ENCODE assay signal across 8 mouse cellular contexts in genomic region chr4:59547136-59547889, GRCm38 (mm10). TPM values are rescaled to one million over a fixed set of nuclear protein-coding genes. Genes with fewer than 3 reads are reported as not detected.
A peak's percentile ranks its signal among the peaks of the same experiment; 100 is the strongest.
DNase-seq lines count a peak whose midpoint lies in the region; ATAC-seq and TF ChIP-seq lines count a peak whose summit lies in the region.

No protein-coding gene starts in this region.

- peak overlapping the region; percentile 50; the same call in 1 of the 2 replicates for H3K27ac ChIP-seq in lung, embryonic 14.5 days (ENCODE audit: low read depth)
- no peak overlapping the region for H3K27ac ChIP-seq in hindbrain, embryonic 15.5 days (replicated peaks)
- H3K27ac ChIP-seq in liver, postnatal 0 days (ENCODE audit: low read depth), result peak overlapping the region; percentile 100
- H3K27ac ChIP-seq in small intestine, adult 2 months (ENCODE audit: insufficient read depth, low read depth, low read length), result peak overlapping the region; percentile 55; the same call in 1 of the 2 replicates

- H3K27me3 ChIP-seq in lung, embryonic 14.5 days (ENCODE audit: insufficient read depth, low read length), result no peaks in the 10 kb centered on the region
- no peaks in the 10 kb centered on the region for H3K27me3 ChIP-seq in hindbrain, embryonic 15.5 days
- H3K27me3 ChIP-seq in liver, postnatal 0 days (ENCODE audit: insufficient read depth, low read length), result no peaks in the 10 kb centered on the region
- no peaks in the 10 kb centered on the region for H3K27me3 ChIP-seq in small intestine, adult 2 months (ENCODE audit: control insufficient read depth, insufficient read depth, low read length)

- no peaks in the 10 kb centered on the region for H3K36me3 ChIP-seq in lung, embryonic 14.5 days (ENCODE audit: insufficient read depth)
- no peaks in the 10 kb centered on the region for H3K36me3 ChIP-seq in hindbrain, embryonic 15.5 days
- H3K36me3 ChIP-seq in liver, postnatal 0 days (replicated peaks; ENCODE audit: insufficient read depth, low read length), result no peaks in the 10 kb centered on the region
- H3K36me3 ChIP-seq in small intestine, adult 2 months (ENCODE audit: control insufficient read depth, insufficient read depth, low read length), result no peaks in the 10 kb centered on the region

- peak overlapping the region; percentile 94 for H3K4me3 ChIP-seq in lung, embryonic 14.5 days (ENCODE audit: low read depth, low read length)
- peak overlapping the region; percentile 65 for H3K4me3 ChIP-seq in hindbrain, embryonic 15.5 days
- H3K4me3 ChIP-seq in liver, postnatal 0 days (ENCODE audit: low read depth, low read length), result peak overlapping the region; percentile 97
- H3K4me3 ChIP-seq in small intestine, adult 2 months (ENCODE audit: low read depth, low read length), result peak overlapping the region; percentile 45

- TF ChIP-seq POLR2A in small intestine, adult 2 months (IDR thresholded peaks at IDR 0.05; ENCODE audit: low read depth, low read length), result no peak

- ATAC-seq in lung, embryonic 14.5 days (ENCODE audit: insufficient read depth), result no peak
- ATAC-seq in hindbrain, embryonic 15.5 days (ENCODE audit: low FRiP score, low read depth), result no peak
- no peak for ATAC-seq in liver, postnatal 0 days

- H3K9me3 ChIP-seq in lung, embryonic 14.5 days (ENCODE audit: low read depth, low read length), result no peaks in the 10 kb centered on the region
- H3K9me3 ChIP-seq in hindbrain, embryonic 15.5 days, result no peaks in the 10 kb centered on the region
- no peaks in the 10 kb centered on the region for H3K9me3 ChIP-seq in liver, postnatal 0 days (ENCODE audit: low read length)

- no peak for TF ChIP-seq CTCF in lung, embryonic 14.5 days (IDR thresholded peaks at IDR 0.05; ENCODE audit: low read depth)
- TF ChIP-seq CTCF in liver, postnatal 0 days (IDR thresholded peaks at IDR 0.05; ENCODE audit: low read depth), result no peak
- TF ChIP-seq CTCF in small intestine, adult 2 months (IDR thresholded peaks at IDR 0.05; ENCODE audit: extremely low read depth, insufficient read length, insufficient replicate concordance, low read depth, low read length), result no peak

- TF ChIP-seq EP300 in liver, postnatal 0 days (IDR thresholded peaks at IDR 0.05; ENCODE audit: low read depth), result no peak

- WGBS in lung, embryonic 14.5 days, result 22% methylated on average over 11 of the region's 11 CpGs
- WGBS in hindbrain, embryonic 15.5 days, result 30% methylated on average over 11 of the region's 11 CpGs
- WGBS in liver, postnatal 0 days (ENCODE audit: insufficient replicate concordance), result 10% methylated on average over 11 of the region's 11 CpGs
- 8% methylated on average over 11 of the region's 11 CpGs for WGBS in small intestine, adult 2 months

- H3K9ac ChIP-seq in lung, embryonic 14.5 days, result peak overlapping the region; percentile 94
- peak overlapping the region; percentile 63; the same call in 1 of the 2 replicates for H3K9ac ChIP-seq in hindbrain, embryonic 15.5 days
- H3K9ac ChIP-seq in liver, postnatal 0 days (replicated peaks), result peak overlapping the region; percentile 99

- peak; percentile 35 for DNase-seq in lung, embryonic 14.5 days
- no peak for DNase-seq in lung, postnatal 25 days (ENCODE audit: low spot score)
- peak; percentile 22 for DNase-seq in embryo, embryonic 9.5 days (ENCODE audit: extremely low spot score)
- DNase-seq in liver, postnatal 0 days, result peak; percentile 55
- DNase-seq in layer of hippocampus, postnatal 10 days (ENCODE audit: low spot score in 2 of 2), result no peak
- DNase-seq in left cerebral cortex, adult 18-20 months (ENCODE audit: low spot score in 2 of 2), result no peak

- peak overlapping the region; percentile 80 for H3K4me2 ChIP-seq in lung, embryonic 14.5 days
- peak overlapping the region; percentile 78 for H3K4me2 ChIP-seq in hindbrain, embryonic 15.5 days
- peak overlapping the region; percentile 97 for H3K4me2 ChIP-seq in liver, postnatal 0 days (ENCODE audit: low read depth, low read length)

- peaks cover 8% of the 10 kb centered on the region; the same call in 1 of the 2 replicates for H3K4me1 ChIP-seq in lung, embryonic 14.5 days (ENCODE audit: insufficient read depth)
- H3K4me1 ChIP-seq in hindbrain, embryonic 15.5 days (replicated peaks), result peaks cover 25% of the 10 kb centered on the region
- peaks cover 18% of the 10 kb centered on the region for H3K4me1 ChIP-seq in liver, postnatal 0 days (ENCODE audit: insufficient read depth)
- H3K4me1 ChIP-seq in small intestine, adult 2 months (ENCODE audit: control insufficient read depth, insufficient read depth, insufficient read length, low read length), result peaks cover 5% of the 10 kb centered on the region

RNA-seq across cellular contexts. Expression of gene Ptbp3, which starts 1.9 kb away (rescaled TPM):
- polyA plus RNA-seq in lung, embryonic 14.5 days (2014; fragmentation: Nextera tagmentation; extraction: Ambion mirVana), result 69.6 and 74.6 TPM in 2 replicates
- 18.0 and 20.1 TPM in 2 replicates for polyA plus RNA-seq in hindbrain, embryonic 15.5 days (2015; fragmentation: Nextera tagmentation; extraction: Ambion mirVana)
- polyA plus RNA-seq in liver, postnatal 0 days (2015; fragmentation: Nextera tagmentation; extraction: Ambion mirVana), result 35.6 and 36.3 TPM in 2 replicates
- 20.1 and 45.8 TPM in 2 replicates for polyA plus RNA-seq in small intestine, adult 2 months (2012; rRNA removed)
- 10 to 100 TPM; 24.3 to 25.3 TPM for total RNA-seq in layer of hippocampus, postnatal 10 days (2021)
- 10 to 100 TPM; 31.3 to 34.4 TPM for total RNA-seq in left cerebral cortex, adult 18-20 months (2021)

RNA-seq across cellular contexts. Expression of gene Hsdl2, which starts 34.0 kb away (rescaled TPM):
- polyA plus RNA-seq in lung, embryonic 14.5 days (2014; fragmentation: Nextera tagmentation; extraction: Ambion mirVana), result 17.7 and 17.9 TPM in 2 replicates
- polyA plus RNA-seq in hindbrain, embryonic 15.5 days (2015; fragmentation: Nextera tagmentation; extraction: Ambion mirVana), result 36.7 and 41.3 TPM in 2 replicates
- polyA plus RNA-seq in liver, postnatal 0 days (2015; fragmentation: Nextera tagmentation; extraction: Ambion mirVana), result 58.9 and 61.6 TPM in 2 replicates
- 2.5 and 3.8 TPM in 2 replicates for polyA plus RNA-seq in small intestine, adult 2 months (2012; rRNA removed)
- total RNA-seq in layer of hippocampus, postnatal 10 days (2021), result 10 to 100 TPM; 27.9 to 29.5 TPM
- 10 to 100 TPM; 25.7 to 28.1 TPM for total RNA-seq in left cerebral cortex, adult 18-20 months (2021)

Comparison
In these comparisons a context has a peak if more than half of its experiments do, and no peak if none do; other contexts are left out.
1. DNase-seq: peak in lung, embryonic 14.5 days (single experiment), embryo, embryonic 9.5 days (single experiment) and liver, postnatal 0 days (single experiment); none in lung, postnatal 25 days (single experiment), layer of hippocampus, postnatal 10 days (0 of 2) and left cerebral cortex, adult 18-20 months (0 of 2).
2. H3K4me3 ChIP-seq: peak in every context shown above with its lines; median percentile 97 in liver, postnatal 0 days; 94 in lung, embryonic 14.5 days; 65 in hindbrain, embryonic 15.5 days; 45 in small intestine, adult 2 months.
3. Peak in every context shown above with its lines, with median percentiles within 50 percentile points of each other: H3K4me2 ChIP-seq and H3K9ac ChIP-seq.